Mouse (Mus musculus): ENCODE data around the gene Nek1.

DNA sequence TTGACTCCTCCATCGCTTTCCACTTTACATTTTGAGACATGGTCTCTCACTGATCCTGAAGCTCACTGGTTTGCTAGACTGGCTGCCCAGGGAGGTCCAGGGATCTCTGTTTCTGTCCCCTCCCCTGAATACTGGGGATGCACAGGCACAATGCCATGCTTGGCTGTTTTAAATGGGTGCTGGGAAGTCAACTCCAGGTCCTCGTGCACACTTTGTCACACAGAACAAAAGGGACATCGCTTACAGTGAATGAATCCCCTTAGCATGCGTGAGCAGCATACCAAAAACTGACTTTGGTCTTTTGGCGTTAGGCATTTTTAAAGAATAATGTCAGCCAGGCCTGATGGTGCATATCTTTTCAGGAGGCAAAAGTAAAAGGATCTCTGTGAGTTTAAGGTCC, 155.7 kb downstream of the Nek1 start:
- TF ChIP-seq CTCF (IDR thresholded peaks at IDR 0.05; ENCODE audit: low read depth), result no peak
- no peak for TF ChIP-seq EP300 (IDR thresholded peaks at IDR 0.05; ENCODE audit: low read depth)

Measured in heart, postnatal 0 days (tissue).